Mouse (Mus musculus) common myeloid progenitor, adult 5-6 weeks (primary cell): ENCODE measurements around the gene H2al2a. TPM values are rescaled to one million over a fixed set of nuclear protein-coding genes. Genes with fewer than 3 reads are reported as not detected.

Experiments used
- ATAC-seq: replicated peaks from 2 replicates; pipeline ENCODE4 v1.8.0; 2016; ENCODE audit warnings: low read depth, mild to moderate bottlenecking, moderate TSS enrichment, inconsistent platforms; ENCODE audit not compliant: poor library complexity, severe bottlenecking
- total RNA-seq: library from RNA; stranded (forward); fragments of 200-1000, 187-1606 nt; gene quantifications from 2 replicates; pipeline ENCODE4 v1.2.3, GENCODE M21; 2017

The H2al2a gene
- total RNA-seq, 1 experiment from 2014 or later = not detected

DNA sequence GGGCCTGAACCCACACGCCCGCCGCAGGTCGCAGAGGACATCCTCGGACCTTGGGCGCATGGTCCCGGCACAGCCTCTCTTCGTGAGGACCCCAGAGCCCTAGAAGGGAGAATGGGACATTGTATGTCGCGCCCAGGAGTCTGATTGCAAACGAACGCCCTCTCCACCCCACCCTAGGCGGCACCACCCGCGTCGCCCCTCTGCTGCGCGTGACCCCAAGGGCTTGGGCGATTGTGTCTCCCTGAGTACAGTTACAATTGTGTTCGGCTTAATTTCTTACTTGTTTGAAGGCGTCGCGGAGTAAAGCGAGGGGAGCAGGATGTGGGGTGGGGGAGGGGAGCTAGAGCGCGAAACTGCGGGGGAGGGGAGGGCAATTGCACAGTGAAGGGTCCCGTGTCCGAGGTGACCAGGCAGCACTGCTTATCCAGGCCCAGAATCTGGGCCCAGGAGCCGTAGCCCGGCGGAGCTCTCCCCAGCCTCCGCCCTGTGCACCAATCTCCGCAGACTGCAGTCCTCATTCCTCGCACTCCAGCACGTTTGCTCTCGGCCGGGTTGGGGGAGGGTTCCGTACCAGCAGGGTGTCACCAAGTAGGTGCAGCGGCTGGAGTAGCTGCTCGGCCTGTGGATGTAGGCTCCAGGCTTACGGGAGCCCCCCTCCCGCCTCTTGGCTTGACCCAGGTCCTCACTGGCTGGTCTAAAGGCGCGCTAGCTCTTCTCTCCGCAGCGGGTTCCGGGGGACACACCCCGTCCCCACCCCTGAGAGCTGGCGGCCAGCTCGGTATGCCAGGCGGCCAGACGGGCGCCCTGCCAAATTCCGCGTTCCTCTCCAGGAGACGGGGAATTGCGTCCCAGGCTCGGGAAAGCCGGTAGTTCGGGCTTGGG lies 31.6 kb upstream of the H2al2a start:
- peak; percentile 19 for ATAC-seq

DNA sequence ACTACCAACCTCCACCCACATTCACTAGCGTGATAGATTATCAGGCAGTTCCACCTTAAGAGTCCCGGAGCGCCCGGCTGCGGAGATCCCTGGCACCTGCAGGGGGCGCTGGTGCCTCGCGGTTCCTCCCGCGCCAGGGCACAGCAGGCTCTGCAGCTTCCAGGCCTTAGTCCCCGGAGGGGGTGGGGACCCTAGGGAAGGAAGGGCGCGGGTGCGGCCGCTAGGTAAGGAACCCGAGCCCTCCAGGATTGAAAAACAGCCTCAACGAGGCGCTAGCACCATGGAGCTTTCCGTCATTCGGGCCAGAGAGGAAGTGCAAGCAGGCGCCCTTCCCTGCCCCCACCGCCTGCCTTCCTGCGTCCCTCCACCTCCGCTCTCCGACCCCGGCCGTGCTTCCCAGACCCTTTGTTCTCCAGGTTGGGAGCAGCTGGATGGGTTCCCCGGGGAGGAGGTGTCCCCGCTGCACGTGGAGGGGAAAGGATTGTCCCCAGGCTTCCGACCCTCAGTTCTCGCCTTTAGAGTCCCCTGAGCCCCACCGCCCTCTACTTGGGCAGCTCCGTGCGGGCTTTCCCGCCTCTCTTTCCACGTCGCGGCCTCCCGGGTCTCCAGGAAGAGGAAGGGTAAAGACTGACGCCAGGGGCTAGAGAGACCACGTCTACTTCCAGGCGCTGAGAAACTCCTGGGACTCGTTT lies 30.8 kb upstream of the H2al2a start:
- ATAC-seq = peak; percentile 82

- peak; percentile 26 for ATAC-seq
Observed at GRCm38 (mm10) chr2:18026116-18026947, 29.6 kb upstream of the H2al2a start.

- no peak for ATAC-seq
Observed at GRCm38 (mm10) chr2:18025781-18026115, 29.0 kb upstream of the H2al2a start.

DNA sequence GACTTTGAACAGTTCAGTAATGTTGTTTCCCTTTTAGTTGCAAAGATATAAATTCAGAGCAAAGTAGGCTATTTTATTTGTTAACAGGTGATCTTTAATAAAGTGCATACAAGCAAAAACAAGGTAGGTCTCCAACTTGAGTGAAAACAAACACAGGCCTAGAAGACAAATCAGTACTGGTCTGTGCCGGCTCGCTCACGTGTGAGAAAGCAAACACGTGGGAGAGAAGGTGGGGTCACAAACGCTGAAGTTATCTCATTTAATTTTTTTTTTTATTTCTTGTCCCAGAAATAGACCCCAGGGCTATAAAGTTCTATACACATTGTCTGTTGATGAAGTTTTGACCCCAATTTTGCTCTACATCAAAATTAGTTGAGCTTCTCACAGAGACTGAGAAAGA lies 28.4 kb upstream of the H2al2a start:
- ATAC-seq = no peak

DNA sequence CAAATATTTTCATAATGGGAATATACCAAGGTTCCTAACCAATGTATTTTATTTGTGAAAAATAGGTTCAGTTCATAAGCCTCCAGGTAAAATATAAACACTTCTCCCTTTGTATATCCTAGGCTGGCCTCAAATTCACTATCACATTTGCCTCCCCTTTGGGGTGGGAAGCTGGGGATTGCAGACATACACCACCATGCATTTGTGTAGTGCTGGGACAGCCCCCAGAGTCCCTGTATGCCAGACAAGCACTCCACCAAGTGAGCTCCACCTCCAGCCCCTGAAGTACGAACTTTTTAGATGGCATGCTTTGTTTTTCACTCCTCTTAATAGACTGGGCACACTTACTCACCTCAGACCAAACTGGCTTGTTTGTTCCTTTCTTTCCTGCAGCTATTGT lies 26.1 kb upstream of the H2al2a start:
- ATAC-seq = no peak

DNA sequence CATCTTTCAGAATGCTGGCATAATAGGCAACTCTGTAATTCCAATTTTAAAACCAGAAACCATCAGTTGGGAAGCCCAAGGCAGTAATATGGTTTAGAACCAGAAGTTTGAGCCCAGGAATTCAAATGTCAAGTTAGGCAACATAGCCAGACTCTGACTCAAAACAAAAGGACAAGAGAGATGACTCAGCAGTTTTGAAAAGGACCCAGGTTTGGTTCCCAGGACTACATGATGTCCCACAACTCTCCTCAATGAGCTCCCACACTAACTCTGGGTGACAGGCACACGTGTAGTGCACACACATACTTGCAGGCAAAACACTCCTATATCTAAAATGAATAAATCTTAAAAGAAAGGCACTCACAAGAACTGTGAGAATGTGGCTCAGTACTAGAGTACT lies 22.4 kb upstream of the H2al2a start:
- ATAC-seq = no peak

DNA sequence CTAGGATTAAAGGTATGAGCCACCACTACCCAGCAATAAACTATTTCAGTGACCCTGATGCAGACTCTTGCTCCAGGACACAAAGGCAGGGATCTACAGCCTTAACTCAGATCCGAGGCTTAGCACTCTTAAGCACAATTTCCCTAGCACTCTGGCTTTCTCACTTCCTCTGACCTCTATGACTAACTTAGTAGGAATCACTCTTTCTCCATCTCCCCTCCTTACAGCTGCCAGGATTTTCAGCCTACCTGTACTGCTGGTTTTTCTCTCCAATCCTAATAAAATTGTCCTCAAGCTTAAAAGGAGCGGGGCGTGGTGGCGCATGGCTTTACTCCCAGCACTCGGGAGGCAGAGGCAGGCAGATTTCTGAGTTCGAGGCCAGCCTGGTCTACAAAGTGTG lies 20.6 kb upstream of the H2al2a start:
- ATAC-seq = no peak

DNA sequence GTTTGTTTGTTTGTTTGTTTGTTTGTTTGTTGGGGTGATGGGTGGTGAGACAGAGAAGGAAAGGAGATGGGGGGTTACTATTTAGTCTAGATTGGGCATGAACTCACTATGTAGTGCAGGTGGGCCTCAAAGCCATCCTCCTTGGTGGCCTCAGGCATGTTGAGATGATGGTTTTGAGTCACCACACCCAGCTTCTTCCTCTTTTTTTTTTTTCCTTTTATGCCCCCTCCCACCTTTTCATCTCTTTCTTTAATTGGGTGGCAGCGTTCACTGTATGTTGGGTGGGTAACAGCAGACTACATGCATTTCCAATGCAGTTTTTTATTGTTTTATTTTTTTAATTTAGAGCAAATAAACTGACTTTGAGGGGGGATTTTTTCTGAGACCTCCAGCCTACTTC lies 19.9 kb upstream of the H2al2a start:
- ATAC-seq = no peak

- ATAC-seq = no peak
Observed at GRCm38 (mm10) chr2:18015581-18015980, 18.8 kb upstream of the H2al2a start.

DNA sequence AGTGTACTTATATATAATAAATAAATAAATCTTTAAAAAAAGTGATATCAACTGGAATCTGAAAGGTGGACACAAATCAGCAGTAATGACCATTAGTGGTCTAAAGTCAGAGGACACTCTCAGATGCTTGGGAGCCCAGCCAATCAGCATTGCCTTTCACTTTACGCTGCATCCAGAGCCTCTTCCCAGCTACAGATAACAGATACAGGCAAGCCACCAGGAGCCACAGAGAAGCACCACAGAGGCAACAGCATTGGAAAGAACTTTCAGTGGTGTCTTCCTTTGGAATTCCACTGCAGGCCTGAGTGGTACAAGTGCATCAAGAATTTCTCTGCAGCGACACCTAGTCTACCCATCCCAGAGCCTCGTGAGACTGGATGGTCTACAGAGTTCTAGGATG lies 16.1 kb upstream of the H2al2a start:
- ATAC-seq = no peak

- ATAC-seq = no peak
Observed at GRCm38 (mm10) chr2:18011226-18011625, 14.5 kb upstream of the H2al2a start.

DNA sequence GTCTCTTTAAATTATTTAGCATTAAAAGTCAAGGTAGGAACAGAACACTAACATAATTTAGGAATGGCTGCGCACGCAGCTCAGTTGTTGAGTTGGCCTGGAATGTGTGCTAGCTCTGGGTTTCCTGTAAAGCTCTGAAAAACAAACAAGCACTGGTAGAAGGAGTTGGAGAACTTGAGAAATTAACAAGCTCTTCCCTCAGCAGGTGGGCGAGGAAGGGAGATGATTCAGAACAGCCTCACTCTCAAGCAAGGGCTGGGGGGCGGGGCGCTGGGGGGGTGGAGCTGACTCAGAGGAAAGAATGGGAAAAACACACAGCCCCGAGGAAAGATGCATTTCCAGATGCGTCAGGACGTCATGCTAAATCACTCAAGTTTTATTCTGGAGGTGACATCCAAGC lies 8.4 kb upstream of the H2al2a start:
- ATAC-seq = no peak

DNA sequence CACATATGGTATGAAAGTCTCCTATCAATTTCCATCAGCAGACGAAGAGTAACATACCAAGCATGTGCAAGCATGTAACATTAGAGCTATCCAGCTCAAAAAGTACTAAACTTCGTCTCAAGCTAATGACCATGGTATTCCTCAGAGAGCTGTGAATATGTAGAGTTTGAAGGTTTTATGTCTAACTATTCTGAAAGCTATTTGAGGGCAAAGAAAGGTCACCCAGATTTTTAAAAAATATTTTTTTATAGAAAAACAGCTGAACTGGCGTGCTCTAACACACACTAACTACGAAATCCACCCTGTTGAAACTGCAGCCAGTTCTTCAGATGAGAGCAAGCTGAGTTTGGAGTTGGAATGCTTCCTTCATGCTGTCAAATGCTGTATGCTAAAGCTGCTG lies 7.5 kb upstream of the H2al2a start:
- no peak for ATAC-seq

DNA sequence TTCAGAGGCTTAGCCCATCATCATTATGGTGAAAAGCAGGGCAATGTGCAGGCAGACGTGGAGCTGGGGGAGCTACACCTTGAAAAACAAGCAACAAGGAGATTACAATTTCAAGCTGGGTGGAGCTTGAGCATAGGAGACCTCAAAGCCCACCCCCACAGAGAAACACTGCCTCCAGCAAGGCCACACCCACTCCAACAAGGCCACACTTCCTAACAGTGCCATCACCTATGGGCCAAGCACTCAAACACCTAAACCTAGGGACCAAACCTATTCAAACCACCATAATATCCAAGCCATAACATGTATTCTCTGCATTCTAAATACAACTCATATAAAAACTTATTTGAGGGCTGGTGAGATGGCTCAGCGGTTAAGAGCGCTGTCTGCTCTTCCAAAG lies 5.5 kb upstream of the H2al2a start:
- ATAC-seq = no peak

DNA sequence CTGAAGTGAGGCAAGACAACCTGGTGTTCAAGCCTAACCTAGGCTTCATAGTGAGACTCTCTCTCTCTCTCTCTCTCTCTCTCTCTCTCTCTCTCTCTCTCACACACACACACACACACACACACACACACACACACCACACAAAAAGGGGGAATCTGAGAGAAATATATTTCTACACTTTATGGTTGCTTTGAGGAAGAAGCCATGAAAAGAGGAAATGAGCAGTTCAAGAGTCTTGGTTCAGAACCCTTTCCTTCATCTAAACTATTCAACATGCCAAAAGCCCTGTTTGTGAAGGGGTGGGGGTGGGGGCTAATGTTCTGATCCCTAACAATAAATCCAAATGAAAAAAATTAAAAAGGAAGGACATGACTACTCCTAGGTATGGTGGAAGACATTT lies 7.2 kb downstream of the H2al2a start:
- 0 out of 2 replicates have a peak, but pooled peaks have one; percentile 47 for ATAC-seq

- ATAC-seq = no peak
Observed at GRCm38 (mm10) chr2:17989115-17989514, 7.6 kb downstream of the H2al2a start.

GRCm38 (mm10) chr2:17986694-17987093 lies 10.1 kb downstream of the H2al2a start:
- no peak for ATAC-seq

GRCm38 (mm10) chr2:17984774-17985173 lies 12.0 kb downstream of the H2al2a start:
- no peak for ATAC-seq

GRCm38 (mm10) chr2:17982747-17983146 lies 14.0 kb downstream of the H2al2a start:
- ATAC-seq = no peak

GRCm38 (mm10) chr2:17978706-17979105 lies 18.1 kb downstream of the H2al2a start:
- ATAC-seq = no peak
